Mouse (Mus musculus) MEL (cell line): ENCODE data around the gene Tmem108. TPM values are rescaled to one million over a fixed set of nuclear protein-coding genes. Genes with fewer than 3 reads are reported as not detected.

Source experiments
- DNase-seq: peaks from one replicate; pipeline ENCODE4 v3.0.0; 2011; ENCODE audit warnings: low read depth, low spot score
- H3K27ac ChIP-seq: 2 replicates; pipeline ENCODE4 v1.5.1; 2012; ENCODE audit warnings: low read depth, mild to moderate bottlenecking, control low read depth, low read length, moderate library complexity; ENCODE audit not compliant: control insufficient read depth
- H3K27me3 ChIP-seq, 2 experiments: fragments of 150-350 bp in 1 of 2; sonication (generic) in 1 of 2; 2 replicates each; pipeline ENCODE4 v1.6.1; 2012; ENCODE audit warnings: low read length in 2 of 2, mild to moderate bottlenecking in 2 of 2, improper control_type of control experiment in 1 of 2, moderate library complexity in 1 of 2; ENCODE audit not compliant: insufficient read depth in 2 of 2, control insufficient read depth in 1 of 2
- H3K36me3 ChIP-seq, 2 experiments: 2 replicates each; pipeline ENCODE4 v1.6.1; 2012 to 2014; ENCODE audit warnings: low read length in 2 of 2, improper control_type of control experiment in 1 of 2, inconsistent platforms in 1 of 2, mild to moderate bottlenecking in 1 of 2; ENCODE audit not compliant: insufficient read depth in 2 of 2, control insufficient read depth in 1 of 2
- H3K4me1 ChIP-seq, 2 experiments: fragments of 150-350 bp in 1 of 2; sonication (generic) in 1 of 2; 2 replicates each; pipeline ENCODE4 v1.6.1; 2012; ENCODE audit warnings: low read length in 2 of 2, improper control_type of control experiment in 1 of 2, mild to moderate bottlenecking in 1 of 2; ENCODE audit not compliant: insufficient read depth in 2 of 2, control insufficient read depth in 1 of 2
- H3K4me3 ChIP-seq, 2 experiments: fragments of 150-350 bp in 1 of 2; sonication (generic) in 1 of 2; 2 replicates each; pipeline ENCODE4 v1.5.1; 2012; ENCODE audit warnings: low read depth in 2 of 2, low read length in 2 of 2, mild to moderate bottlenecking in 2 of 2, moderate library complexity in 2 of 2, control low read depth in 1 of 2, improper control_type of control experiment in 1 of 2; ENCODE audit not compliant: control insufficient read depth in 1 of 2, insufficient read depth in 1 of 2
- H3K79me2 ChIP-seq: 2 replicates; pipeline ENCODE4 v1.6.1; 2012; ENCODE audit warnings: mild to moderate bottlenecking, low read length, moderate library complexity; ENCODE audit not compliant: control insufficient read depth, poor library complexity, insufficient read depth
- H3K9ac ChIP-seq: 2 replicates; pipeline ENCODE4 v1.6.1; 2012; ENCODE audit warnings: low read depth, mild to moderate bottlenecking, control low read depth, low read length, moderate library complexity; ENCODE audit not compliant: control insufficient read depth, poor library complexity, severe bottlenecking
- H3K9me3 ChIP-seq: fragments of 150-350 bp; sonication (generic); replicated peaks from 2 replicates; pipeline ENCODE4 v1.6.1; 2012; ENCODE audit warnings: mild to moderate bottlenecking, low read length, improper control_type of control experiment, moderate library complexity; ENCODE audit not compliant: insufficient read depth
- CHD2 ChIP-seq: IDR thresholded peaks from 2 replicates; pipeline ENCODE4 v1.6.1; 2011; ENCODE audit warnings: low read length, improper control_type of control experiment
- CTCF ChIP-seq, 3 experiments: IDR thresholded peaks in 2 of 3; conservative IDR thresholded peaks in 1 of 3; 2 replicates each; pipeline ENCODE4 v1.5.1; 2011 to 2012; ENCODE audit warnings: low read length in 3 of 3, low read depth in 2 of 3, mild to moderate bottlenecking in 2 of 3, improper control_type of control experiment in 1 of 3, inconsistent platforms in 1 of 3, mixed read lengths in 1 of 3, moderate library complexity in 1 of 3; ENCODE audit not compliant: control insufficient read depth in 1 of 3, insufficient read depth in 1 of 3, poor library complexity in 1 of 3, severe bottlenecking in 1 of 3
- GABPA ChIP-seq: IDR thresholded peaks from 2 replicates; pipeline ENCODE4 v1.6.1; 2012; ENCODE audit warnings: low read depth, mild to moderate bottlenecking, inconsistent platforms, low read length, improper control_type of control experiment, moderate library complexity
- GATA1 ChIP-seq: IDR thresholded peaks from 2 replicates; pipeline ENCODE4 v1.6.1; 2011; ENCODE audit warnings: low read depth, low read length, improper control_type of control experiment
- MAZ ChIP-seq: IDR thresholded peaks from 2 replicates; pipeline ENCODE4 v1.6.1; 2012; ENCODE audit warnings: low read depth, mild to moderate bottlenecking, inconsistent platforms, low read length, improper control_type of control experiment
- MEF2A ChIP-seq: IDR thresholded peaks from 2 replicates; pipeline ENCODE4 v1.6.1; 2014; ENCODE audit warnings: low read depth, mild to moderate bottlenecking, inconsistent platforms, low read length, improper control_type of control experiment; ENCODE audit not compliant: poor library complexity, insufficient replicate concordance, severe bottlenecking; ENCODE audit errors: extremely low read depth
- NELFE ChIP-seq: IDR thresholded peaks from 2 replicates; pipeline ENCODE4 v1.6.1; 2011; ENCODE audit warnings: low read depth, low read length, improper control_type of control experiment
- POLR2AphosphoS2 ChIP-seq: IDR thresholded peaks from 2 replicates; pipeline ENCODE4 v1.6.1; 2011; ENCODE audit warnings: low read length, improper control_type of control experiment
- RAD21 ChIP-seq: IDR thresholded peaks from 2 replicates; pipeline ENCODE4 v1.6.1; 2011; ENCODE audit warnings: mild to moderate bottlenecking, low read depth, low read length, improper control_type of control experiment
- SMC3 ChIP-seq: IDR thresholded peaks from 2 replicates; pipeline ENCODE4 v1.6.1; 2011; ENCODE audit warnings: low read depth, low read length, improper control_type of control experiment
- USF1 ChIP-seq: IDR thresholded peaks from 2 replicates; pipeline ENCODE4 v1.6.1; 2014; ENCODE audit warnings: low read depth, mild to moderate bottlenecking, inconsistent platforms, low read length, improper control_type of control experiment, moderate library complexity
- ZMIZ1 ChIP-seq: IDR thresholded peaks from 2 replicates; pipeline ENCODE4 v1.6.1; 2012; ENCODE audit warnings: low read depth, mild to moderate bottlenecking, inconsistent platforms, low read length, improper control_type of control experiment, moderate library complexity
- ZNF384 ChIP-seq: IDR thresholded peaks from 2 replicates; pipeline ENCODE4 v1.6.1; 2012; ENCODE audit warnings: low read depth, mild to moderate bottlenecking, inconsistent platforms, low read length, improper control_type of control experiment
- polyA plus RNA-seq, 2 experiments: library from polyadenylated mRNA; stranded (reverse) in 1 of 2; unstranded in 1 of 2; fragments of >175 nt in 1 of 2; fragments of >200 nt in 1 of 2; gene quantifications; 2 replicates each; pipeline versions ENCODE4 v1.2.1 to v1.2.4; 2012; ENCODE audit warnings: low replicate concordance in 2 of 2, low read depth in 1 of 2; ENCODE audit not compliant: insufficient read length in 2 of 2, insufficient read depth in 1 of 2, missing spikeins in 1 of 2
- total RNA-seq: library from RNA; depleted of rRNA; stranded (reverse); fragments of 300-350 nt; gene quantifications from 2 replicates; pipeline ENCODE4 v1.2.3, GENCODE M21; 2012

Tmem108 gene
- total and polyA plus RNA-seq, 3 experiments = not detected

DNA sequence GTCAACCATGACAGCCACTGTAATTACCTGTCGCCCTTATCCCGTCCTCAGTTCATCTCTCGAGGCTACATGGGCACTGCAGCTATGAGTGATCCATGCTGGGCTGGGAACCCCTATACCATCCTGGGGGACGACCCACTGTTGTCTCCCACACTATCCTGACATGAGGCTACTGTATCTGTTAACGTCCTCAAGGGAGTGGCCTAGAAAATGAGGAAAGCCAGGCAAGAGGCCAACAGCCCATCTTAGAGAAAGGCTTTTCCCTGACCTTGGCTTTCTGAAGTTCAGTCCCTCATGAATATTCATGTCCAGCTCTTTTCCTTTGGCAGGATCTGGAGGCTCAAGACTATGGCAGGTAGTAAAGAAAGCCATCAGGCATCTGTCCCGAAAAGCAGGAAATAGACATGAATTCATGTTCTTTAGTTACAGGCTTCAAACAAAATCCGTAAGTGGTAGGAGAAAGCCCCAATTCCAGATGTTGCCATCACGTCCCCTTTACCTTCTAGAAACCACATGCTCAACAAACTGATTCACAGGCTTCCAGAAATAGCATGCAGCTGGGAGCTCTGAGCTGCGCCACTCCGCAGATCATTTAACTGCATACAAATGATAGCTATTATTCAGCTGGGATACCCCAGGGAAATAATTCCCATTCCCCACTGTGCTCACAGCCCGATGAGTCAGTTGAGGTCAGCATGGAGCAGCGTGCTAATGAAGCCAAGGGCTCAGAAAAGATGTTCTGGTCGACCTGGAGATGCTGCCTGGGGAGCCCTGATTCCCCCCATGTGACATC, 104.3 kb downstream of the Tmem108 start:
- no peak overlapping the region for H3K9ac ChIP-seq
- no peak for DNase-seq
- no peak overlapping the region for H3K27ac ChIP-seq
- H3K36me3 ChIP-seq = no peaks in the 10 kb centered on the region
- H3K79me2 ChIP-seq = no peaks in the 10 kb centered on the region
- no peaks in the 10 kb centered on the region for H3K9me3 ChIP-seq
- no peaks in the 10 kb centered on the region for H3K4me1 ChIP-seq
- H3K27me3 ChIP-seq = no peaks in the 10 kb centered on the region
- TF ChIP-seq GABPA = no peak
- no peak for TF ChIP-seq CTCF (IDR thresholded peaks at IDR 0.05 in 2 of 3, conservative IDR thresholded peaks at IDR 0.05 in 1 of 3; ENCODE audit: control insufficient read depth in 1 of 3, insufficient read depth in 1 of 3, low read depth in 2 of 3, low read length in 3 of 3, poor library complexity in 1 of 3, severe bottlenecking in 1 of 3)
- H3K4me3 ChIP-seq = no peak overlapping the region

DNA sequence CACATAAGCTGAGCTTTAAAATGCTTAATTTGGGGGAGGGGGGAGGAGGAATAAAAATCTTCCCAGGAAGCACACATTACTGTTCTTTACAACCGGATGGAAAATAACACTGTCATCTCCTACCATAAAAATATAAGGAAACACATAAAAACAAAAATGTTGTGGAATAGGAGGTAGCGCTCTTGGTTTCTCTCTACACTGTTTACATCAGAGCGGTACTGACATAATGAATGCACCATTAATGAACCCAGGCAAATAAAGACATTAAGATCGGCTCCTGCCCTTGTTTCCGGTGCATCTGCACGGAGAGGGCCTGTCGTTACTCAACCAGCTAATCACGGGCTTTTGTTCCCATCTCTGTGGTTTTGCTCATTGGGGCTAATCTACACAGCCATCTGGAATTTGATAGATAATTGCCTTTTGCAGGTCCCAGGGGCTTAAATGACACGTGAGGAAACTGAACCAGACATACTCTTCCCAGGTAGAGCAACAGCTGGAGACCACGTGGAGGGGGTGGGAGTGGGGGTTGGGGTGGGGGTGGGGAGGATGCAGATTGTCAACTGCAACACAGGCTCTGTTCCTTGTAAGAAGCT, 107.5 kb downstream of the Tmem108 start:
- no peaks in the 10 kb centered on the region for H3K27me3 ChIP-seq
- DNase-seq = no peak
- no peaks in the 10 kb centered on the region for H3K36me3 ChIP-seq
- no peak overlapping the region for H3K27ac ChIP-seq
- H3K9ac ChIP-seq = no peak overlapping the region
- no peaks in the 10 kb centered on the region for H3K4me1 ChIP-seq
- no peaks in the 10 kb centered on the region for H3K9me3 ChIP-seq
- H3K4me3 ChIP-seq = no peak overlapping the region
- no peak for TF ChIP-seq CTCF (IDR thresholded peaks at IDR 0.05 in 2 of 3, conservative IDR thresholded peaks at IDR 0.05 in 1 of 3; ENCODE audit: control insufficient read depth in 1 of 3, insufficient read depth in 1 of 3, low read depth in 2 of 3, low read length in 3 of 3, poor library complexity in 1 of 3, severe bottlenecking in 1 of 3)
- TF ChIP-seq, all 39 proteins: peak for 0
- H3K79me2 ChIP-seq = no peaks in the 10 kb centered on the region

- Histone ChIP-seq H3K27me3 (no peaks in the 10 kb centered on the region), H3K9me3 (no peaks in the 10 kb centered on the region), H3K79me2 (no peaks in the 10 kb centered on the region), H3K9ac (no peak overlapping the region), H3K36me3 (no peaks in the 10 kb centered on the region), H3K4me1 (no peaks in the 10 kb centered on the region), H3K27ac (no peak overlapping the region), H3K4me3 (no peak overlapping the region)
- DNase-seq = no peak
- no peak for TF ChIP-seq ZNF384
- no peak for TF ChIP-seq RAD21
- TF ChIP-seq ZMIZ1 = no peak
- no peak for TF ChIP-seq MAZ
- TF ChIP-seq POLR2AphosphoS2 = no peak
- TF ChIP-seq MEF2A = no peak
- no peak for TF ChIP-seq GATA1
- no peak for TF ChIP-seq SMC3
- TF ChIP-seq NELFE = no peak
- TF ChIP-seq CHD2 = no peak
- no peak for TF ChIP-seq USF1
These were observed 109.3 kb downstream of the Tmem108 start for GRCm38 (mm10) chr9:103652127-103652882.
